Mouse (Mus musculus) right cerebral cortex, postnatal 4 days (tissue): ENCODE measurements around the gene Mxd1.
A peak's percentile ranks its signal among the peaks of the same experiment; 100 is the strongest.

Experiments used
- DNase-seq: peaks from one replicate; pipeline ENCODE4 v3.0.0-alpha.2; 2022

Gene Mxd1

GRCm38 (mm10) chr6:86668580-86669239 lies at the start of gene Mxd1:
Mxd1 (minus strand) TSS chr6:86669161.
- no peak for DNase-seq

DNA sequence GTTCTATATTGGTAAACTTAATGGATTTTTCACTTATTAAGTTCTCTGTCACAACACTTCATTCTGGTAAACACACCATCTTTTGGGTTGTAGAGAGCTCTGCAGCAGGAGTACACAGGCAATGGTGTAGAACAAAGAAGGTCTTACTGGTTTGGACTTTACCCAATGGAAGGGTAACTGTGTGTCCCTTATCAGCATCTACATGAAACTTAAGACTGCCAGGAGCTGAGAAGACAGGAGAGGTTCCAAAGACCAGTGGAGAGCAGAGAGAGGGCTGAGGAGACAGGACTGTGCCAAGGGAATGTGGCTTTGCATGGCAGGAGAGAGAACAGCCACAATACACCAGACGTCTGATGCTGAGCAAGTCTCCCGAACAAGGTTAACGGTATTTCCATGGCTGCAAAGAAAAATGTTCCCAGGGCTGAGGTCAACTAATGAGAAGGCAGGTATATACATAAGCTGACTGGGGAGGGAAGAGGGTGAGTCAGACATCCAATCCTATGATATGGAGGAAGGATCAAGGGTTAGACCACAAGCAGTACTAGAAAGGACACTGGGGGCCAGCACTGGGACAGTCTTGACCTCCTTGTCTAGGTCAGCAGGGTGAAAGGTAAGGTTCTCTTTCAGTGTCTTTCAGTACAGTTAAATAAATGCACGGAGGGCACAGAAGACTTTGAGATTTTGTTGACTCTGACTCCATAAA lies 39.3 kb upstream of the Mxd1 start:
- no peak for DNase-seq

- DNase-seq = no peak
Measured at GRCm38 (mm10) chr6:86702577-86702976, 33.6 kb upstream of the Mxd1 start.

DNA sequence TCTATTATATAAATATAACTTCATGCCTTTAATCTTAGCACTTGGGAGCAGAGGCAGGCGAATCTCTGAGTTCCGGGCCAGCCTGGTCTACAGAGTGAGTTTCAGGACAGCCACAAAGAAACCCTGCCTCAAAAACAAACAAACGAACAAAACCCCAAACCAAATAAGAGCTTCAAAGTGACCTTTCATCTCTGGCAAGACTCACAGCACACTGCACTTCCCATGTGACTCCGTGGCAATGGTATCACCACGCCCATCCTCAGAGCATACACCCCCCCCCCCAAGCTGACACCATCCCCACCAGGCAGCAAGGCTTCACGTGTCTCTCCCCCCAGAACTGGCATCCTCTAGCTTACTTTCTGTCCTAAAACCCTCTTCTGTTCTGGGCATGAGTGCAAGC lies 28.9 kb upstream of the Mxd1 start:
- no peak for DNase-seq

- DNase-seq = no peak
Measured at GRCm38 (mm10) chr6:86696213-86696612, 27.3 kb upstream of the Mxd1 start.

DNA sequence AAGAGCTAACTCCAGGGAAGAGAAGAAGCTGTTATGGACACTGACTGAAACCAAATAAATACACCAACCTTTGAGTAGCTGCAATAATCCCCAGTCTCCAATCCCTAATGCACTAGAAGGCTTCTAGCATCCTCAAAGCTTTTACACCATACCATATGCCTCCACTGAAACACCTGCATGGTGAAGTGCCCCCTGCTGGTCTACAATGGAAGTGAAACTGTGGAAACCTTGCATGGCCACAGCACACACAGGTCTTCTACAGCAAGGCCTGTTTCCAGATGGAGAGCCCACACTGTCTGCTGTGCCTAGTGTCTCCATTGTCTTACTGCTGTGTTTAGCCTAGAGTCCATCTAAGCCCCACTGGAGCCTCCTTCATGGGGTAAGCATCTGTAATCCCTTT lies 25.5 kb upstream of the Mxd1 start:
- peak; percentile 31 for DNase-seq

- no peak for DNase-seq
Measured at GRCm38 (mm10) chr6:86689671-86690070, 20.7 kb upstream of the Mxd1 start.

DNA sequence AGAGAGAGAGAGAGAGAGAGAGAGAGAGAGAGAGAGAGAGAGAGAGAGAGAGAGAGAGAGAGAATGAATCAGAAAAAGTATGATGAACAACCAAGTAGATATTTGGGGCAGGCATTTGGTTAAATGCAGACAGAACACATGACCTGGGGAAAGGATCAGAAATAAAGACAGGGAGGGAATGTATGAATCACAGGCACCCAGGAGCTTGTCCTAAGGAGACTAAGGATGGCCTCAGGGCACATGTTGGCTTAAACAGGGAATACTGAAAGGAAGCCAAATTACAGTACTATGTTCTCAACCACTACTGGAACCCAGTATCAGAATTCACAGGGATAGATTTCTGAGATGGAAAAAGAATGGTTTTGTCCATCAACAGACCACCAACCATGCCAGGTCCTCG lies 18.0 kb upstream of the Mxd1 start:
- DNase-seq = no peak

DNA sequence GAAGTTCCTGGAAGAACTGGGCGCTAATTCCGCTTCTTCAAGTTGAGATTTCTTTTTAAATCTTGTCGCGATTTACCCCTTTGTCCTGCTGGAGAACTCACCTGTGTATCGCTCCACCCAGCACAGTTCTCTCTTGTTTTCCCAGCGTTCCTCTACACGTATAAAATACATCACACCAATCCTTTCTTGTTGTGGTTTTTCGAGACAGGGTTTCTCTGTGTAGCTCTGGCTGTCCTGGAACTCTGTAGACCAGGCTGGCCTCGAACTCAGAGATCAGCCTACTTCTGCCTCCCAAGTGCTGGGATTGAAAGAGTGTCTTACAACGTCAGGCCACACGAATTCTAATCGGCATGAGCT lies 15.7 kb upstream of the Mxd1 start:
- no peak for DNase-seq

GRCm38 (mm10) chr6:86683872-86684654 lies 15.1 kb upstream of the Mxd1 start, which contains the start of gene Snrnp27:
Snrnp27 (minus strand) TSS chr6:86684522.
- DNase-seq = peak; percentile 88

DNA sequence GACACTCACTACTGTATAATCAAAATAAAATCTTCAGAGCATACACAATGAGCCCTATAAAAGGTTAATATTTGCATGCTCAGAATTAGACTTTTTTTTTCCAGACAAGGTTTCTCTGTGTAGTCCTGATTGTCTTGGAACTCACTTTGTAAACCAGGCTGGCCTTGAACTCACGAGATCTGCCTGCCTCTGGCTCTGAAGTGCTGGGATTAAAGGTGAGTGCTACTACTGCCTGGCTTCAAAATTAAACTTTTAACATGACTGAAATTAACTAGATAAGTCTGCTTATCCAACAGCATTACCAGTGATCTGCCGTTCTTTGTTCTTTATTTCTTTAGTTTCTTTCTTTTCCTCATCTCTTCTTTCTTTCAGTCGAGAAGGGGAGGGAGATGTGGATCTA lies 12.3 kb upstream of the Mxd1 start:
- DNase-seq = no peak

DNA sequence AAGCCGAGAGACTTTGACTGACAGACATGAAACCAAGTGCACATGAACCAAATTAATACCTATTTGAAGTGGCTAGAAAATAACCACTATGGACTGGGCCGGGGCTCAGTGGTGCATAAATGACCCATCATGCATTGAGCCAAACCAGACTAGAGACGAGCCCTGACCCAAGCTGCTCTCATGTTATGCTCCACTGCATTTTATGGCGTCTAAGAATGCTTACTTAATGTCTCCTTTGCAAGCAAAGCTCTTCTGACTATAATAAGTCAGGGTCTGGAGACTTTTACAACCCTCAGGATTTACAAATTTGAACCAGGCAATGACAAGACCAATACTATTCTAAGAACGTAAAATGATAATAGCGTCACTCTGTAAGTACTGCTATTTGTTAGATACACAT lies 9.4 kb upstream of the Mxd1 start:
- no peak for DNase-seq

DNA sequence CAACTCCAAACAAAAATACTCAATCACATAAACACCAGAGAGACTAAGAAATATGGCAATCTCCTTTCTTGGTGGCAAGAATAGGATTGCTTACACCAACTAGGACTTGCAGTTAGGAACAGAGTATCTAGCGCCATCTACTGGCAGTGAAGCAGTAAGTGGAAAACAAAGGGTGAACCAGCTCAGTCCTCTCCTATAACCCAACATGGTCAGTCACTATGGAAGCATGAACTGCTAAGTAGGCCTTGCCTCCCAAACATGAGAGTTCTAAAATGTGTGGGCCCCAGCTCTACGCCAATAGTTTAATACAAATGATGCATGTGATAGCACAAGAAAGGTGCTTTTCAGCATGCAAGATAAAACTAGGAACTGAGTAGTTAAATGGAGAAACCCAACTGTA lies 1.9 kb upstream of the Mxd1 start:
- peak; percentile 20 for DNase-seq

- peak; percentile 100 for DNase-seq
Measured at GRCm38 (mm10) chr6:86669240-86669727, 323 bp upstream of the Mxd1 start.

DNA sequence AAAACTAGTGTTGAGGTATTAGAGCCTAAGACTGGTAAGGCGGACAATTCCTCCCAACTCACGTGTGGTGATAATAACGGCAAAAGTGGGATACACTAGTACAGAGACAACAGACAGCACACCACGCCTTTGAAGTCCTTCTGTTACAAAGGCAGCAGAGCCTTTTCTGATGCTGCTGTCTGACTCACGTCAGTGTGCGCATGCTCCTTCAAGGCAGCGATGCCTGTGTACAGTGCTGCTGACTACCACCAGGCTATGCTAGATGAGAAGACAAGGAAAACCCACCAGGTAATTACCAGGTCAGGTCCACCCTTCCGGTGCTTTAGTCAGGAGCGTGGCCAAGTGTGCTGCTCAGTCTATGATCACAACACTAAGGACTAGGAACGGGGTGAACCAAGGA lies 1.9 kb downstream of the Mxd1 start:
- DNase-seq = no peak

DNA sequence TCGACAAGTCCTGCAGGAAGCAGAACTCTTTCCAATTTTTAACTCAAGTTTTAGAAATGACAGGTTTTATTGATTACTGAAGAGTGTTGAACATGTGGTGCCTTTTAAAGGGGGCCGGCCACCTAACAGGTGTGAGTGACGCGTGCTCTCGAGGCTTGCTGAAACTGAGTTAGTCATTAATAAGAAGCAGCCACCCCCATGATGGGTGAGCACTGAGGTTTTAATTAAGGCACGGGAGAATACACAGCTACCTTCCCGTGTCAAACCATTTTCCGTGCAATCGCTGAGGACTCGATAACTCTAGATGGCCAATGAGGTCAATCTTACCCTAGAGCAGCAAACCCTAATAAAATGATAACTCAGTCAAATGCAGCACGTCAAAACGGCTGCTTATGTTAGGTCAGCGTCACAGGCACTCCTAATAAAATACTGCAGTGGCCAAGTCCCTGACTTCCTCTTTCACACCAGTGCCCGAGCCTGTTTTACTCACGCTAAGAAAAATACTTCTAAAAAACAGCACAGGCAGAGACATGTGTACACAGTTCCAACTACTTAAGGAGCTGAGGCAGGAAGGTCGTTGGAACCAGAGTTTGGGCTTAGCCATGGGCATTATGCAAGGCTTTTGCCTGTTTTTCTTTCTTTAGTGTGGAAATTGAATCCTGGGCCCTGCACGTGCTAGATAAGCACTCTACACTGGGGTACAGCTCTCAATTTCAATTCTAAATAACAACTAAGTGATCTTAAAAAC lies 3.2 kb downstream of the Mxd1 start:
- DNase-seq = no peak

GRCm38 (mm10) chr6:86665076-86665475 lies 3.9 kb downstream of the Mxd1 start:
- no peak for DNase-seq

GRCm38 (mm10) chr6:86660161-86660877 lies 8.6 kb downstream of the Mxd1 start:
- no peak for DNase-seq

GRCm38 (mm10) chr6:86658501-86658900 lies 10.5 kb downstream of the Mxd1 start:
- no peak for DNase-seq

DNA sequence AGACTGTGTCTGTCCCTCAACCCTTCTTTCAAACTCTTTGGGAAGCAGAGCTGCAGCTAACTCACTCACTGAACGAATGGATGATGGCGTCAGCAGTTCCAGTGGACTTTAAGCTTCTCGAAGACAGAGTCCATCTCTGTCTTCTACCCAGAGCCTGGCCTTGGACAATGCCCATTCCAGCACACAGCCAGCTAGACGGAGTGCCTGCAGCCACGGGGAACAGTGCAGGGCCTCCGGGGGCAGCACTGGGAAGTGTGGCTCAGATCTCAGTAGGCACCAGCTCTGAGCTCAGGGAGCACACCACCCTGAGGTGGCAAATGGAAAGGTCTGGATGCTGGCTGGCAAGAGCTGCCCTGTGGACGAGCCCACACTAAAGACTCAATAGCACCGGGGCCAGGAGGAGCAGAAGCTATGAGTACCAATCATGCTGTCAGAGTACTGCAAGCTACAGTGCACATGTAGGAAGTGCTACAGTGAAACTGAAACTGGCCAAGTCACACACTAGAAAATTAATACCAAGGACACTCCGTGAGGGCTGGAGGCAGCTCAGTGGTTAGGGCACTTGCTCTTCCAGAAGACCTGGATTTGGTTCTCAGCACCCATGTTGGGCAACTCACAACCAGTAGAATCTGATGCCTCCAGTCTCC lies 14.6 kb downstream of the Mxd1 start:
- DNase-seq = no peak

- DNase-seq = no peak
Measured at GRCm38 (mm10) chr6:86653026-86653425, 15.9 kb downstream of the Mxd1 start.

DNA sequence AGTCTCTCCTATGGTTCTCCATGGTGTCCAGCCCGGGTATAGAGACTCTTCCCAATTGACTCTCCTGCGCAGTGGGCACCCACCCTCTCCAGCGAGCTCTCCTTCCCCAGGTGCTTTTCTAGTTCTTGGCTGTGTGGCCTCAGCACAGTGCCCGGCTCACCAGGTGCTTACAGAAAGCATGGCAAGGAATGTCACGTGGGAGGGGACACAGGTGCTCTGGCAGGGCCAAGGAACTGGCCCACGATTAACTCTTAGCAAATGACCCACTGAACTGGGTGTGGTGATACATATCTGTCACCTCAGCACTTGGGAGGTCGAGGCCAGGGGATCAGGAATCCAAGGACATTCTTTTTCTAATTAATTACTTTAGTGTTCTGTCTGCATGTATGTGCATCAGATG lies 22.8 kb downstream of the Mxd1 start:
- no peak for DNase-seq
